Mouse (Mus musculus) effector memory CD4-positive, alpha-beta T cell, adult 7 months (primary cell): ENCODE measurements around the gene Timm8a2. TPM values are rescaled to one million over a fixed set of nuclear protein-coding genes. Genes with fewer than 3 reads are reported as not detected.

Experiments
- polyA plus RNA-seq: library from polyadenylated mRNA; unstranded; fragments of 100-300 nt; shearing (Covaris generic); gene quantifications from one replicate; pipeline ENCODE4 v1.2.1, GENCODE M21; 2017

Timm8a2 gene
- polyA plus RNA-seq: not detected

DNA sequence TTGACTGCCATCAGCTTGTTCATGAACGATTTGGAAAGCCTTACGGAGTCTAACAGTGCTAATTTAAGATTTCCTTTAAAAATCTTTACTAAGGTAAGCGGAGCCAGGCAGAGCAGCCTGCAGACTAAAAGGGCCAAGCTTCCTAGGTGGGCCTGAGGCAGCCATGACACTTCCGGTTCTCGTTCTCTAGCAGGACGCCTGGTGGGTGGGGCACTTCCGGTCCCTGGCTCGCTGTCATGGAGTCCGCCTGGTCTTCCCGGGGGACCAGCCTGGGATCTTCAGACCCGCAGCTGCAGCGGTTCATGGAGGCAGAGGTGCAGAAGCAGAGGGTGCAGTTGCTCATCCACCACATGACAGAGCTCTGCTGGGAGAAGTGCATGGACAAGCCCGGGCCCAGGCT lies at the start of gene Timm8a2:
Gene Timm8a2, plus strand, starts transcription at position 224 of the 400 bp plus-strand sequence.

Other genes with a start within 250 kb of the Timm8a2 start
- gene Dock9, start 236.8 kb upstream of the Timm8a2 start, polyA plus RNA-seq: 16.9 TPM
- 131 TPM for gene Ubac2, start 156.1 kb upstream of the Timm8a2 start, polyA plus RNA-seq
- 164 TPM for gene Gpr18, start 118.9 kb upstream of the Timm8a2 start, polyA plus RNA-seq
- gene Gpr183, start 69.5 kb upstream of the Timm8a2 start, polyA plus RNA-seq: 459 TPM
- gene Tm9sf2, start 72.4 kb downstream of the Timm8a2 start, polyA plus RNA-seq: 124 TPM
- gene Clybl, start 147.0 kb downstream of the Timm8a2 start, polyA plus RNA-seq: 18.8 TPM